Mouse (Mus musculus): Measurements from ENCODE around the gene Rdh5. TPM values are rescaled to one million over a fixed set of nuclear protein-coding genes. Genes with fewer than 3 reads are reported as not detected.

The Rdh5 gene
- polyA plus RNA-seq, 2 experiments, result 12.1 to 13.6 TPM

DNA sequence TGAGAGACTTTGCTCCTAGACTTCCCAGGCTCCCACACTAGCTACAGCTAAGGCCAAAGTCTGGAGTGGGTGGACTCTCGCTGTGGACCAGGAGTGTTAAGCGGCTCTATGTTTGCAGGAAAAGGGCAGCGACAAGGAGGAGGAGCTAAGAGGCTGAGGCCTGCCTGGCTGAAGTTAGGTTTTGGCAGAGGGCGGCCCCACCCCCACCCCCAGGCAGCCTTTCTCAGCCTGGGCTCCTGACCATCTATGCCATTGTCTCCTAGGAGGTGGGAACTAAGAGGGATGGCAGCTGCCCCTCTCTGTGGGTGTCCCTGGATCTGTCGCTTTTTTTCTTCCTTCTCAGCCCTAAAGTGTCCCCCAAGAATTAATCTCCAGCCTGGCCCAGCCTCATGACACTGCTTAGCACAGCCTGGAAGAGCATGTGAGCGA is 3.5 kb downstream of the Rdh5 start:
- Histone ChIP-seq H3K4me3 (ENCODE audit: insufficient read depth in 1 of 2, low read depth in 2 of 2, low read length in 2 of 2) (no peak overlapping the region), H3K4me1 (replicated peaks; ENCODE audit: control insufficient read depth in 2 of 2, insufficient read depth in 2 of 2, low read length in 1 of 2) (peaks cover 12 to 17% of the 10 kb centered on the region in 2 experiments), H3K4me2 (ENCODE audit: low read depth) (no peak overlapping the region), H3K9ac (replicated peaks) (no peak overlapping the region), H3K36me3 (replicated peaks; ENCODE audit: control insufficient read depth, insufficient read depth, low read depth) (no peaks in the 10 kb centered on the region), H3K9me3 (ENCODE audit: control insufficient read depth, low read length) (no peaks in the 10 kb centered on the region), H3K27me3 (ENCODE audit: control insufficient read depth, insufficient read depth, low read length) (no peaks in the 10 kb centered on the region), H3K27ac (no peak overlapping the region)
- 48% methylated on average over 6 of the region's 6 CpGs for WGBS (ENCODE audit: insufficient replicate concordance)
- peak; percentile 16 to 36 (median 24) for DNase-seq (ENCODE audit: low read depth in 3 of 3, low spot score in 3 of 3)
- no peak for TF ChIP-seq EP300 (IDR thresholded peaks at IDR 0.05; ENCODE audit: low read depth)
- no peak for ATAC-seq (ENCODE audit: insufficient read depth)

DNA sequence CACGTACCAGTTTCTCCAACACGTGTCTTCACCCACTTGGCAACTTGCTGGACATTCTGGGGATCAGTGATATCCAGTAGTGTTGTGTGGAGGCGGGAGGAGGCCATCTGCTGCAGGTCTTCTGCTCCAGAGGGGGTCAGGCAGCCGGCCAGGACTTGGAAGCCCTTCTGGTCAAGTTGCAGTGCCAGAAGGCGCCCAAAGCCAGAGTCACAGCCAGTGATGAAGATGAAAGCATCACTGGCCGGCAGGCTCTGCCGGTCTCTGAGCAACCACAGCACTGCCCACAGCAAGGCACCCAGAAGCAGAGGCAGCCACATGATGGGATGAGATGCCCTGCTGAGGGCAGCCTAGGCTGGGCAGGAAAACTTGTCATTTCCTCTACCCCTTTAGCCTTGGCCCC is 4.4 kb downstream of the Rdh5 start:
- WGBS (ENCODE audit: insufficient replicate concordance), result 63% methylated on average over 7 of the region's 7 CpGs
- H3K27ac ChIP-seq, result no peak overlapping the region
- H3K36me3 ChIP-seq (replicated peaks; ENCODE audit: control insufficient read depth, insufficient read depth, low read depth), result no peaks in the 10 kb centered on the region
- DNase-seq (ENCODE audit: low read depth in 3 of 3, low spot score in 3 of 3) (no peak), ATAC-seq (ENCODE audit: insufficient read depth) (no peak)
- no peaks in the 10 kb centered on the region for H3K27me3 ChIP-seq (ENCODE audit: control insufficient read depth, insufficient read depth, low read length)
- TF ChIP-seq CTCF (IDR thresholded peaks at IDR 0.05; ENCODE audit: low read depth) (no peak), EP300 (IDR thresholded peaks at IDR 0.05; ENCODE audit: low read depth) (no peak)
- H3K4me2 ChIP-seq (ENCODE audit: low read depth), result peak overlapping the region; percentile 23; the same call in 1 of the 2 replicates
- H3K4me1 ChIP-seq (replicated peaks; ENCODE audit: control insufficient read depth in 2 of 2, insufficient read depth in 2 of 2, low read length in 1 of 2), result peaks cover 7 to 11% of the 10 kb centered on the region in 2 experiments; a peak in 2 of 4 replicates
- no peaks in the 10 kb centered on the region for H3K9me3 ChIP-seq (ENCODE audit: control insufficient read depth, low read length)
- H3K4me3 ChIP-seq (ENCODE audit: insufficient read depth in 1 of 2, low read depth in 2 of 2, low read length in 2 of 2), result no peak overlapping the region
- no peak overlapping the region for H3K9ac ChIP-seq (replicated peaks)

DNA sequence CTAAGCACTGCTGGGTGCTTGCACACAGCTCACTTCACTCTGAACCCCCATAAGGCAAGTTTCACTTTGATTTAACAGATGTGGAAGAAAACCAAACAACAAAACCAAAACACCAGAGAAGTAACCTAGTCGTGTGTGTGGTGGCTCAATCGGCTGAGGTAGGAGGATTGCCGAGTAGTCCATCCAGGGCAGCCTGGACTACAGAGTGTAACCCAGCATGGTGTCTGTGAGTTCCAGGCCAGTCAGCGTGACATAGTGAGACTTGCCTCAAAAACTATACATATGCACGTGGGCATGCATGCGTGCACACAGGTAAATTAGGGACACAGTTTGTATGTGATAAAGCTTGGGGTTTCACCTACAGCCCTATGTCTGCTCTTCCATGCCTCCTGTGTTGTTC is 5.3 kb downstream of the Rdh5 start:
- WGBS (ENCODE audit: insufficient replicate concordance), result 71% methylated on average over 6 of the region's 6 CpGs
- ATAC-seq (ENCODE audit: insufficient read depth), result no peak

GRCm38 (mm10) chr10:128916665-128917064 is 6.0 kb downstream of the Rdh5 start:
- no peaks in the 10 kb centered on the region for H3K9me3 ChIP-seq (ENCODE audit: control insufficient read depth, low read length)
- H3K9ac ChIP-seq (replicated peaks), result no peak overlapping the region
- H3K4me2 ChIP-seq (ENCODE audit: low read depth), result no peak overlapping the region
- DNase-seq (ENCODE audit: low read depth in 3 of 3, low spot score in 3 of 3) (no peak), ATAC-seq (ENCODE audit: insufficient read depth) (no peak)
- no peaks in the 10 kb centered on the region for H3K27me3 ChIP-seq (ENCODE audit: control insufficient read depth, insufficient read depth, low read length)
- H3K27ac ChIP-seq, result no peak overlapping the region
- TF ChIP-seq EP300 (IDR thresholded peaks at IDR 0.05; ENCODE audit: low read depth) (no peak), CTCF (IDR thresholded peaks at IDR 0.05; ENCODE audit: low read depth) (no peak)
- H3K4me3 ChIP-seq (ENCODE audit: insufficient read depth in 1 of 2, low read depth in 2 of 2, low read length in 2 of 2), result no peak overlapping the region
- no peaks in the 10 kb centered on the region for H3K4me1 ChIP-seq (replicated peaks; ENCODE audit: control insufficient read depth in 2 of 2, insufficient read depth in 2 of 2, low read length in 1 of 2)
- 76% methylated on average over 3 of the region's 3 CpGs for WGBS (ENCODE audit: insufficient replicate concordance)
- no peaks in the 10 kb centered on the region for H3K36me3 ChIP-seq (replicated peaks; ENCODE audit: control insufficient read depth, insufficient read depth, low read depth)

More for the DNA sequence above, 5.3 kb downstream of the Rdh5 start:
- TF ChIP-seq CTCF (IDR thresholded peaks at IDR 0.05; ENCODE audit: low read depth) (no peak), EP300 (IDR thresholded peaks at IDR 0.05; ENCODE audit: low read depth) (no peak)
- no peak overlapping the region for H3K27ac ChIP-seq
- H3K4me2 ChIP-seq (ENCODE audit: low read depth), result no peak overlapping the region
- H3K9me3 ChIP-seq (ENCODE audit: control insufficient read depth, low read length), result no peaks in the 10 kb centered on the region
- H3K9ac ChIP-seq (replicated peaks), result no peak overlapping the region
- no peak for DNase-seq (ENCODE audit: low read depth in 3 of 3, low spot score in 3 of 3)
- peaks cover 3 to 7% of the 10 kb centered on the region in 2 experiments; a peak in 2 of 4 replicates for H3K4me1 ChIP-seq (replicated peaks; ENCODE audit: control insufficient read depth in 2 of 2, insufficient read depth in 2 of 2, low read length in 1 of 2)
- no peaks in the 10 kb centered on the region for H3K36me3 ChIP-seq (replicated peaks; ENCODE audit: control insufficient read depth, insufficient read depth, low read depth)
- H3K4me3 ChIP-seq (ENCODE audit: insufficient read depth in 1 of 2, low read depth in 2 of 2, low read length in 2 of 2), result no peak overlapping the region
- H3K27me3 ChIP-seq (ENCODE audit: control insufficient read depth, insufficient read depth, low read length), result no peaks in the 10 kb centered on the region

GRCm38 (mm10) chr10:128915550-128915949 is 7.1 kb downstream of the Rdh5 start:
- Histone ChIP-seq H3K4me3 (ENCODE audit: insufficient read depth in 1 of 2, low read depth in 2 of 2, low read length in 2 of 2) (no peak overlapping the region), H3K4me2 (ENCODE audit: low read depth) (no peak overlapping the region), H3K27ac (no peak overlapping the region), H3K4me1 (replicated peaks; ENCODE audit: control insufficient read depth in 2 of 2, insufficient read depth in 2 of 2, low read length in 1 of 2) (peaks cover 0 to 3% of the 10 kb centered on the region in 2 experiments; a peak in 1 of 4 replicates), H3K9me3 (ENCODE audit: control insufficient read depth, low read length) (no peaks in the 10 kb centered on the region), H3K36me3 (replicated peaks; ENCODE audit: control insufficient read depth, insufficient read depth, low read depth) (no peaks in the 10 kb centered on the region), H3K9ac (replicated peaks) (no peak overlapping the region), H3K27me3 (ENCODE audit: control insufficient read depth, insufficient read depth, low read length) (peaks cover 4% of the 10 kb centered on the region)
- no peak for DNase-seq (ENCODE audit: low read depth in 3 of 3, low spot score in 3 of 3)
- 68% methylated on average over 2 of the region's 2 CpGs for WGBS (ENCODE audit: insufficient replicate concordance)
- TF ChIP-seq EP300 (IDR thresholded peaks at IDR 0.05; ENCODE audit: low read depth), result no peak
- TF ChIP-seq CTCF (IDR thresholded peaks at IDR 0.05; ENCODE audit: low read depth), result no peak; the same call in 1 of the 2 replicates
- ATAC-seq (ENCODE audit: insufficient read depth), result no peak
